Mouse (Mus musculus) retina, embryonic 14.5 days (tissue): ENCODE measurements at regions not wholly inside any gene's neighbourhood (a gene's known extent, or its start where the extent isn't known, plus 50 kb on each side); places are given as distances from the start of the nearest gene placed in this dataset.

Source experiments
- DNase-seq: peaks from one replicate; pipeline ENCODE4 v3.0.0-alpha.2; 2015; ENCODE audit warnings: low spot score

DNA sequence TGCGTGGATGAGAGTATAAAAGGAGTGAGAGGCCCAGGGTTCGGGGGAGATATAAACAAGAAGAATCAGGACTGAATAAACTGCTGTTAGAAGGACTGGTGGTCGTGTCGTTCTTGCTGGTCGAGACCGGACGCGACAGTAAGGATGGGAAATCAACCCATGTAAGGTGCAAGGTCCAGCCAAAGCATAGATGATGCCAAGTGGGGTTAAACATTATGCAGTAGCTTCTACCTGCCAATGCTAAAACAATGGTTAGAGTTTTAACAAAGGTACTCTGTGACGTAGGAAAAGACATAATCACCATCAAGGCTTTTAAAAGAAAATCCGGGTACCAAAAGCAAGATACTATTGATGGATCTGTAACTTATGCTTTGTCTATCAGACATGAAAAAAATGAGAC is 58.4 kb upstream of the Tmc1 start:
- DNase-seq: no peak

GRCm38 (mm10) chr19:21009607-21010006 is 55.6 kb upstream of the Tmc1 start:
- DNase-seq: no peak

GRCm38 (mm10) chr19:21004411-21004810 is 50.4 kb upstream of the Tmc1 start:
- DNase-seq: no peak
